Mouse (Mus musculus) thymus, adult 2 months (tissue): ENCODE results near the gene Fam50b.

Experiments
- CTCF ChIP-seq: fragments of 200-500 bp; IDR thresholded peaks from 2 replicates; pipeline ENCODE4 v1.5.1; 2012; ENCODE audit warnings: mild to moderate bottlenecking, control low read depth, low read length, moderate library complexity, borderline replicate concordance; ENCODE audit not compliant: control insufficient read depth, poor library complexity, insufficient read depth; ENCODE audit errors: extremely low read depth
- POLR2A ChIP-seq: fragments of 200-500 bp; IDR thresholded peaks from 2 replicates; pipeline ENCODE4 v1.6.1; 2012; ENCODE audit warnings: mild to moderate bottlenecking, low read length, control low read depth, moderate library complexity; ENCODE audit not compliant: control insufficient read depth, poor library complexity, insufficient read depth; ENCODE audit errors: extremely low read depth

- TF ChIP-seq CTCF: no peak
- no peak for TF ChIP-seq POLR2A
These were observed 46.4 kb downstream of the Fam50b start for GRCm38 (mm10) chr13:34780856-34781610.
